Mouse (Mus musculus): ENCODE data around the gene 1810065E05Rik.

- TF ChIP-seq CTCF (IDR thresholded peaks at IDR 0.05; ENCODE audit: extremely low read depth, insufficient read depth, insufficient read length, insufficient replicate concordance) (no peak), POLR2A (IDR thresholded peaks at IDR 0.05; ENCODE audit: low read depth, low read length) (no peak)
These were observed 32.7 kb downstream of the 1810065E05Rik start for GRCm38 (mm10) chr11:58453592-58453991.

Data from spleen, adult 2 months (tissue).